Mouse (Mus musculus) embryonic facial prominence, embryonic 14.5 days (tissue): ENCODE results near the gene Cttn. TPM values are rescaled to one million over a fixed set of nuclear protein-coding genes. Genes with fewer than 3 reads are reported as not detected.

ENCODE experiments used
- ATAC-seq: fragments of 200-750 bp; cut with Nextera tagmentation; 2 replicates; pipeline ENCODE4 v1.8.0; 2017; ENCODE audit warnings: low read depth, moderate number of reproducible peaks, moderate TSS enrichment
- DNase-seq: peaks from one replicate; pipeline ENCODE4 v3.0.0-alpha.2; 2015; ENCODE audit warnings: low spot score
- H3K27ac ChIP-seq: fragments of 300-500 bp; sonication (generic); replicated peaks from 2 replicates; pipeline ENCODE4 v1.5.1; 2014; ENCODE audit warnings: low read depth, mild to moderate bottlenecking, low read length, moderate library complexity
- H3K27me3 ChIP-seq: fragments of 300-500 bp; sonication (generic); replicated peaks from 2 replicates; pipeline ENCODE4 v1.6.1; 2014; ENCODE audit warnings: low read length; ENCODE audit not compliant: control insufficient read depth, insufficient read depth
- H3K36me3 ChIP-seq: fragments of 300-500 bp; sonication (generic); 2 replicates; pipeline ENCODE4 v1.6.1; 2014; ENCODE audit warnings: low read length, mixed read lengths; ENCODE audit not compliant: control insufficient read depth, insufficient read depth
- H3K4me1 ChIP-seq: fragments of 300-500 bp; sonication (generic); 2 replicates; pipeline ENCODE4 v1.6.1; 2014; ENCODE audit warnings: antibody characterized with exemption, low read length; ENCODE audit not compliant: control insufficient read depth, insufficient read depth
- H3K4me2 ChIP-seq: fragments of 300-500 bp; sonication (generic); 2 replicates; pipeline ENCODE4 v1.6.1; 2014; ENCODE audit warnings: low read depth, mild to moderate bottlenecking, low read length, moderate library complexity, mixed read lengths
- H3K4me3 ChIP-seq: fragments of 300-500 bp; sonication (generic); 2 replicates; pipeline ENCODE4 v1.5.1; 2014; ENCODE audit warnings: low read depth, mild to moderate bottlenecking, low read length
- H3K9ac ChIP-seq: fragments of 300-500 bp; sonication (generic); 2 replicates; pipeline ENCODE4 v1.6.1; 2014; ENCODE audit warnings: low read depth, mild to moderate bottlenecking, low read length, moderate library complexity, mixed read lengths
- H3K9me3 ChIP-seq: fragments of 300-500 bp; sonication (generic); 2 replicates; pipeline ENCODE4 v1.6.1; 2016; ENCODE audit warnings: low read length; ENCODE audit not compliant: control insufficient read depth
- WGBS: fragments of 180-500 bp; shearing (Covaris S2); extraction: QIAGEN DNeasy Blood & Tissue Kit; methylation state at CpG from one replicate; pipeline ENCODE4 v1.1.7; 2014; 5-methylcytosine and 5-hydroxymethylcytosine counted together
- polyA plus RNA-seq: library from polyadenylated mRNA; unstranded; fragments of >200 nt; fragmentation: Nextera tagmentation; extraction: Ambion mirVana; gene quantifications from 2 replicates; pipeline ENCODE4 v1.2.1, GENCODE M21; 2014

The Cttn gene
- polyA plus RNA-seq, 1 experiment from 2014 or later = 157 TPM

- Histone ChIP-seq H3K9me3 (no peaks in the 10 kb centered on the region), H3K27me3 (no peaks in the 10 kb centered on the region), H3K4me2 (no peak overlapping the region), H3K4me1 (no peaks in the 10 kb centered on the region), H3K27ac (no peak overlapping the region), H3K36me3 (peaks cover 96% of the 10 kb centered on the region), H3K9ac (no peak overlapping the region), H3K4me3 (no peak overlapping the region)
- WGBS = 91% methylated on average over 7 of the region's 7 CpGs
- no peak for DNase-seq
- ATAC-seq = no peak
These were observed 26.0 kb downstream of the Cttn start for GRCm38 (mm10) chr7:144444788-144445187.

- Histone ChIP-seq H3K4me1 (no peaks in the 10 kb centered on the region), H3K9me3 (no peaks in the 10 kb centered on the region), H3K27ac (no peak overlapping the region), H3K4me3 (no peak overlapping the region), H3K4me2 (no peak overlapping the region), H3K36me3 (peaks cover 96% of the 10 kb centered on the region), H3K9ac (no peak overlapping the region), H3K27me3 (no peaks in the 10 kb centered on the region)
- 92% methylated on average over 4 of the region's 4 CpGs for WGBS
- ATAC-seq (no peak), DNase-seq (no peak)
These were observed 28.8 kb downstream of the Cttn start for GRCm38 (mm10) chr7:144441976-144442375.

GRCm38 (mm10) chr7:144441466-144441865, 29.3 kb downstream of the Cttn start:
- H3K27ac ChIP-seq = no peak overlapping the region

DNA sequence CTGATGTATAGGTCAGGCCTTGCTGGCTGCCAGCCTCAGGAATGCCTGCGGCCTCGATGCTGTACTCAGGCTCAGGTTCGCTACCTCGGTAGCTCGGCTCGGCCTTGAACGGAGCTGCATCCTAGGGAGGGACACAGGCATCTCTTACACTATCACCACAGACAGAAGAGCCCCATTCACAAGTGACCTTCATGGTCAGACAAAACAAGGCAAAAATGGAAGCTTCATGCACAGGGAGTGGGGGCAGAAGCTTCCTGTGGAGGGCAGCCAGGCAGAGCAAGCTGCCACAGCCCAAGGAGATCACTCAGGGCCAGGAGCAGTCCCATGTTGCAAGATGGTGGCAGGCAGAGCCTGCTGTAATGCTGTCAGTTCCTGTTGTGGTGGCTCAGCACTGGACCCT, 32.0 kb downstream of the Cttn start:
- Histone ChIP-seq H3K27me3 (no peaks in the 10 kb centered on the region), H3K36me3 (peaks cover 81% of the 10 kb centered on the region), H3K9me3 (no peaks in the 10 kb centered on the region), H3K27ac (no peak overlapping the region), H3K4me2 (no peak overlapping the region), H3K4me3 (no peak overlapping the region), H3K9ac (no peak overlapping the region), H3K4me1 (no peaks in the 10 kb centered on the region)
- no peak for ATAC-seq
- DNase-seq = no peak
- 100% methylated on average over 7 of the region's 7 CpGs for WGBS

More at GRCm38 (mm10) chr7:144441466-144441865, 29.3 kb downstream of the Cttn start:
- H3K9me3 ChIP-seq = no peaks in the 10 kb centered on the region
- H3K36me3 ChIP-seq = peaks cover 96% of the 10 kb centered on the region
- no peak overlapping the region for H3K4me3 ChIP-seq
- H3K4me2 ChIP-seq = no peak overlapping the region
- no peaks in the 10 kb centered on the region for H3K4me1 ChIP-seq
- no peak overlapping the region for H3K9ac ChIP-seq
- H3K27me3 ChIP-seq = no peaks in the 10 kb centered on the region
- ATAC-seq (no peak), DNase-seq (no peak)
- 91% methylated on average over 11 of the region's 11 CpGs for WGBS

- ATAC-seq (no peak), DNase-seq (no peak)
- Histone ChIP-seq H3K27ac (no peak overlapping the region), H3K27me3 (no peaks in the 10 kb centered on the region), H3K4me1 (no peaks in the 10 kb centered on the region), H3K4me2 (no peak overlapping the region), H3K9ac (no peak overlapping the region), H3K4me3 (no peak overlapping the region), H3K36me3 (peaks cover 26% of the 10 kb centered on the region), H3K9me3 (no peaks in the 10 kb centered on the region)
- 60% methylated on average over 2 of the region's 2 CpGs for WGBS
These were observed 37.9 kb downstream of the Cttn start for GRCm38 (mm10) chr7:144432920-144433319.

DNA sequence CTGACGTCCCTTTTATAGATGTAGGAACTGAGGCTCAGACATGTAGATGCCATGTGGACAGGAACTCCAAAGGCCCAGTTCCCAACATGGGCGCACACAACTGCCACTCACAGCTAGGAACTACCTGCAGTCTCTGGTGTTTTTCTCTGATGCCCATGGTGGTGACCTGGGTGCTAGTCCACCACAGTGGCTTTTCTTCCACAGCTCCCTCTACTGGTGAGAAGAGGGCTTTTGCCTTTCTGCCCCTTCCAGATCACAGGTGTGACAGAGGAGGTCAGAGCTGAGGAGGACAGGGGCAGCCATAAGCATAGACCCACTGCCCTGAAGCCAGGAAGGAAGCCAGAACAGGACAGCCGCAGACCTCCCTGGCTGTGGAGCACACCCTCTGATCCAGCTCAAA, 43.3 kb downstream of the Cttn start:
- WGBS = 84% methylated on average over 3 of the region's 3 CpGs
- no peaks in the 10 kb centered on the region for H3K9me3 ChIP-seq
- no peak for ATAC-seq
- no peak overlapping the region for H3K27ac ChIP-seq
- no peak overlapping the region for H3K4me3 ChIP-seq
- no peaks in the 10 kb centered on the region for H3K4me1 ChIP-seq
- no peak overlapping the region for H3K9ac ChIP-seq
- no peak overlapping the region for H3K4me2 ChIP-seq
- no peak for DNase-seq
- H3K27me3 ChIP-seq = no peaks in the 10 kb centered on the region
- no peaks in the 10 kb centered on the region for H3K36me3 ChIP-seq

DNA sequence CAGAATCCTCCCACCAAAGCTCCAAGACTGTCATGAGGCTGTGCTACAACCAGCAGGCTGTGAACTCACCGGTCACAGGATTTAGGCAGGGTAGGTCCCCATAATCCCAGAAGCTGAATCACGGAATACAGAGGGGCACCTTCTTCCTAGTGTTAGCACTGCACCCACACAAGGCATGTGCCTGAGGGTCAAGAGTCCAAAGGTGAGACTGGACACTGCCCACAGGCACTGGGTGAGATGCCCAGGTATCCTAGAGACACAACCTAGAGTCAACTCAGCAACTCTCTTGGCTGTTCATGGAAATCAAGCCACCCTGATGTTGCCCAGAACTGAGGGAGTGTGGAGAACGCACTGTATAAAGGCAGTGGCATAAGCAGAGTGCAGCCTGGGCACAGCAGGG, 44.2 kb downstream of the Cttn start:
- no peaks in the 10 kb centered on the region for H3K4me1 ChIP-seq
- no peaks in the 10 kb centered on the region for H3K27me3 ChIP-seq
- DNase-seq = no peak
- 75% methylated on average over 3 of the region's 3 CpGs for WGBS
- H3K9ac ChIP-seq = no peak overlapping the region
- no peaks in the 10 kb centered on the region for H3K9me3 ChIP-seq
- no peaks in the 10 kb centered on the region for H3K36me3 ChIP-seq
- no peak for ATAC-seq
- H3K4me2 ChIP-seq = no peak overlapping the region
- no peak overlapping the region for H3K27ac ChIP-seq
- H3K4me3 ChIP-seq = no peak overlapping the region

GRCm38 (mm10) chr7:144425953-144426352, 44.9 kb downstream of the Cttn start:
- no peak overlapping the region for H3K9ac ChIP-seq
- ATAC-seq = no peak
- H3K36me3 ChIP-seq = no peaks in the 10 kb centered on the region
- no peak overlapping the region for H3K4me2 ChIP-seq
- no peaks in the 10 kb centered on the region for H3K4me1 ChIP-seq
- no peak overlapping the region for H3K4me3 ChIP-seq
- peak; percentile 61 for DNase-seq
- H3K27me3 ChIP-seq = no peaks in the 10 kb centered on the region
- H3K27ac ChIP-seq = no peak overlapping the region
- no peaks in the 10 kb centered on the region for H3K9me3 ChIP-seq
- WGBS = 5% methylated on average over 8 of the region's 8 CpGs

GRCm38 (mm10) chr7:144421478-144421877, 49.3 kb downstream of the Cttn start:
- no peak for DNase-seq
- Histone ChIP-seq H3K4me3 (no peak overlapping the region), H3K4me2 (no peak overlapping the region), H3K36me3 (no peaks in the 10 kb centered on the region), H3K9me3 (no peaks in the 10 kb centered on the region), H3K9ac (no peak overlapping the region), H3K27me3 (no peaks in the 10 kb centered on the region), H3K4me1 (peaks cover 19% of the 10 kb centered on the region), H3K27ac (no peak overlapping the region)
- ATAC-seq = no peak
- 76% methylated on average over 6 of the region's 6 CpGs for WGBS
